Mouse (Mus musculus) urinary bladder, postnatal 14 days (tissue): Measurements from ENCODE around the gene Bcl11a.

Experiments
- DNase-seq: peaks from one replicate; pipeline ENCODE4 v3.0.0; 2021; ENCODE audit warnings: low spot score

Bcl11a gene

DNA sequence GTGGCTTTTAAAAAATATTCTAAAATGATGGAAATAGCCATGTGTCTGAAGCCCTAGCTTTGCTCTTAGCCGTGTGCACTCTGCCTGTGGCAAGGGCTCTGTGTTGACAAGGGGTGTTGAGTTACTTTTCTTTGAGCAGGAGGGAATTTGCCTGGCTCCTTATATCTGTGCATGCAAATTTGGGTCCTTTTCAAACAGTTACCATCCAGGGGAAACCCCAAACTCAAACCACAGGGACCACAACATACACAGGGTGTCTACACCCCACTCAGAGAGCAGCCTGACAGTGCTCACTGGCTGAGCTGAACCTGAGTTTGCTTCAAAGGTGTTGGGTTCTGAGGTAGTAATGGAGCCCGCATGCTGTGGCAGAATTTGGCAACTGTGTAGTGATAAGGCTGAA is 54.0 kb downstream of the Bcl11a start:
- no peak for DNase-seq

DNA sequence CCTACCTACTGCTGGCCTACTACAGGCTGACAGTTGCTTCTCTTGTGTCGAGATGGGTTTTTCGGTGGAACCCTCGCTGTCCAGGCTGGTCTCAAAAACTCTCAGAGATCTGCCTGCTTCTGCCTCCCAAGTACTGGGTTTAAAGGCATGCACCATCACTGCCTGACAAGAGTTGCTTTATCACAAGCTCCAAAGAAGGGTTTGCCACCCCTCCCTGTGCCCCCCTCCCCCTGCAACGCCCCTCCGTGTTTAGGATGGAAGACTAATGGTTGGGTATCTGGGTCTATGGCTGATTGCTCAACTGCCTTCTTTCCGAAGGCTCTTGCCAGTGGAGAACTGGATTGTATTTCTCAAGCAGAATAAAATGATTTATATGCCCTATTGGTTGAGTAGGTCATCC is 54.5 kb downstream of the Bcl11a start:
- DNase-seq = no peak

DNA sequence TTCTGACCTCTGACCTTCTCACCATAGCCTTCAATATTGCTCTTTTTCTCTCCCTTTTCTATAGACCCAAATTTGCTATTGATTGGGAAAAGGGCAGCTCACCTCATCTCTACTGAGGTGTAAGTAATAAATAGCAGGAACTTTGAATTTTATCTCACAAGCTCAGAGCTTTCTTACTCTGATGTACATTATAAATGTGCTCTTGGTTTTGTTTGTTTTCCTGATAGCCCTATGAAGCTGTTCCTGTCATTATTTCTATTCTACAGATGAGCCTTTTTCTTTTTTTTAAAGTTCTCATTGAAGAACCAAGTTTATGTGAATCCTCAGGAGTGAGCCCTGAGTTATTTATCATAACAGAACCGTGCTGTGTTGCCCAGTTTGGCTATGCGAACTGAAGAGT is 55.0 kb downstream of the Bcl11a start:
- DNase-seq = no peak

DNA sequence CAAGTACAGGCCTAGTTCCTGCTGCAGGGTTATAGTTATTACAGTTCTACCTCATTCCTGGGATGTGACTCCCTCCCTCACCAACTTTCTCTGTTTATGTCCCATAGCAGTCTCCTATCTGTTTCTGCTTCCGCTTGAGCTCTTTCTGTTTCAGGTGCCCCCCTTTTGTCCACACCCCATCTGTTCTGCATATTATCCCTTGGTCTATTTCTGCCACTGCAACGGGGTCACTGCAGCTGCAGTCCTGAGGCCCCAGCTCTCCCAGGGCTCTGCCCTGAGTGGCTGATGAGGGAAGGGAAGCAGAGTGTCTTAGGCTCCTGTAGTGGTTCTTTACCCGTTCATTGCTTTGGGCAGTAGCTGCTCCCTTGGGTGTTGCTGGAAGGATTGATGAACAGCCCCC is 55.6 kb downstream of the Bcl11a start:
- DNase-seq = no peak

DNA sequence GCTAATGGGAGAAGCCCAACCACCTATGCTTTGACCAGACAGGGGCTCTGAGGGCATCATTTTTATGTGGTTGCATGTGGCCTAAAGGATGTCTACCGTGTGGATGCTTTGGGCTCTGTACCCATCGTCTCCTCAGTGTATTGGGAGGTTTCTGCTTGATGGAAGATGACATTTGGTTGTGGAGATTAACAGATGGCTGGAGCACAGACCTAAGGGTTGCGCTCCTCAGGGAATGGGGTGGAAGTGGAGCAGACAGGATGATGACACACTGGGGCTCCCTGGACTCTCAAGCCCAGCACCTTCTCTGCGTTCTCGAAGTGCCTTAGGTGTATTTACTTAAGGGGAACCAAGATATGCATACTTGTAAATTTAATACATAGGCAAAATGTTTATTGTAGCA is 56.1 kb downstream of the Bcl11a start:
- DNase-seq = no peak

DNA sequence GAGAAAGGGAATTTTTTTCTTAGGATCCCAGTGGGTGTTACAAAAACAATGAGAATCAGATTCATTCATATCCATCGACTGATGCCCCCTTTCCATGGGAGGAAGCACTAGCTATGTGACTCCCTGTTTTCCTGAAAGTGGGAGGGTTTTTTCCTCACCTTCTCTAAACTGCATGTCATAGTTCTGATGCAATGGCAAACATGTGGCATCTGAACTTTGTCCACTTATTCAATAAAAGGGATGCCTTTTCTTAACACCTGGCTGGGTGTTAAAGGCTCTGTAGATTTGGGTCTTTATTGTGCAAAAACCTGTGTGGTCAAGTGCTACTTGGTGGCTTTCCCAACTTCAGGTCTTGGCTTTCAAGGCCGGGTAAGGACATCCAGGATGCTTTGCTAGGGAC is 57.4 kb downstream of the Bcl11a start:
- DNase-seq = no peak

DNA sequence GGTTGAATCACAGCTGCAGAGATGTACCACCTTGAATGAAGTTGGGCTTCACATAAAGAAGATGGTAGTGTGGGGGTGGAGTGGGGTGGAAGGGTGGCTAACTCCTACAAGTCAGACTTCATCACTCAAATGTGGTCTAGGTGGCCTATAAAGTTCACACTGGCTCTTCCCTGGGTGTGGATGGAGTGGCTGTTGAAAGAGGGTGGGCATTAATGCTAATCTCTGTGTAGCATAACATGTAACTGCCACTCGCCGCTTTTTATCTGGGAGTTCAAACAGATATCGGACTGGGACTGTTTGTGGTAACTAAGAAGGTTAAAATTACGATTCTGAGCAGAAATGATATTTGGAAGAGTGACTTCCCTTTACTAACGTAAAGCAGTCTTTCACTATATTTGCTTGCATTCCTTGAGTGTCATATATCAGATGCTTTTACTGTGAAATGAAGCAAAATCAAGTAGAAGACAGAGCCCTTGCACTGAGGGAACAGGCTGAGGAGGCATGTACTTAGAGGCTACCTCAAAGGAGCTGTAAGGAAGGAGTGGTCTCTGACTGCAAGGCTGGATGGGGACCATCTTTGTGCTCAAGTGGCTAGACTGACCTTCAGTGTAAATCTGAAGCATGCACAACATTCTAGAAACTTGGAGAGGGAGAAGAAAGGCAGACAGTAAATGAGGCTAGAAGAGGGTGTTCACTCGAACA is 58.4 kb downstream of the Bcl11a start:
- no peak for DNase-seq

DNA sequence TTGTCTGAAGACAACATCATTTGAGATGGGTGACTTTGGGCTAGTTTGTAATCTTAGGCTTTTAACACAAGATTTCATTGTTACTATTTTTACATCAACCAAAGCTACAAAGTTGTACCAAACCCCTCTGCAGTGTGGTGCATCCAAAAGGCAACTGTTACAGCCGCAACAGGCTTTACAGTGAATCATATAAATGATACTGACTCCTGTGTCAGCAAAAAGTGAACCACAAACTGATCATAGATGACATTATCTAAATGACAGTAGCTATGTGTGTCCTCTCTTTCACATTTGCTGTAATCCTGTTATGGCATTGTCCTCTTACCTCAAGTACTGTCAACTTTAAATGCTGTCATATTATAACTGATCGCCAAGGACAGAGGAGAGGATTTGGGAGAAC is 60.0 kb downstream of the Bcl11a start:
- no peak for DNase-seq

DNA sequence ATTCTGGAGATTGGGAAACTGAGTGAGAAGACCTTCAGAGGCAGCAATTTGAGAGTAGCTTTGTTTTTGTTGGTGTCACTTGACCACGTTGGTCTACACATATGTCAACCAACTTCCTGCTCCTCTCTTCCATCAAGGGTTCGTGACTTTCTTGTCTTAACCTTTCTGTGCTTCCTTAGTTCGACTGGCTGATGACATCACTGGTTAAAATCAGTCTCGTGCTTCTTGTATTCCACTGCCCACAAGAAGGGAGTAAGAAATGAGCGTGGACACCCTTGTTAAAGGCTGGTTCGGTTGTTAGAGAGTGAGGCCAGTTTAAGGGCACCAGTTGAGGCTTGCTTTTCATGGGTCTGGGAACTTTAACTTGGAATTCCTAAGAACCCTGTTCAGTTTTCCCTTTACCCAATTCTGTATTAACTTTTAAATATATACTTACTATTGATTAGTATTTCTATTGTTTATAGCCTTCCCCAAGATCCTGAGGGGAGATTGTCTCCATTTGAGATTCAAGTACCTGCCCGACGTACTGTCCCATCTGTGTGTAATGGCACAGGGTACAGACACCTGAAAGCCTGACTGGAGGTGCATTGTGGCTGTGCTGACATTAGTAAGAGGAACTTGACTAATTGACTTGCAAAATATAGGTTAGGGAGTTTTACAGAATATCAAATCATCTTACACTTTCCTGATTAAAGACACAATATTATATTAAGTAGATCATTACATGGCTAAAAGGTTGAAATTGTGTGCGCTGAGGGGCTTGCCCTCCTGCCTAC is 60.9 kb downstream of the Bcl11a start:
- DNase-seq = no peak

GRCm38 (mm10) chr11:24139432-24139831 is 61.6 kb downstream of the Bcl11a start:
- no peak for DNase-seq

- DNase-seq = no peak
Observed at GRCm38 (mm10) chr11:24139952-24140351, 62.1 kb downstream of the Bcl11a start.

- DNase-seq = no peak
Observed at GRCm38 (mm10) chr11:24140948-24141347, 63.1 kb downstream of the Bcl11a start.

DNA sequence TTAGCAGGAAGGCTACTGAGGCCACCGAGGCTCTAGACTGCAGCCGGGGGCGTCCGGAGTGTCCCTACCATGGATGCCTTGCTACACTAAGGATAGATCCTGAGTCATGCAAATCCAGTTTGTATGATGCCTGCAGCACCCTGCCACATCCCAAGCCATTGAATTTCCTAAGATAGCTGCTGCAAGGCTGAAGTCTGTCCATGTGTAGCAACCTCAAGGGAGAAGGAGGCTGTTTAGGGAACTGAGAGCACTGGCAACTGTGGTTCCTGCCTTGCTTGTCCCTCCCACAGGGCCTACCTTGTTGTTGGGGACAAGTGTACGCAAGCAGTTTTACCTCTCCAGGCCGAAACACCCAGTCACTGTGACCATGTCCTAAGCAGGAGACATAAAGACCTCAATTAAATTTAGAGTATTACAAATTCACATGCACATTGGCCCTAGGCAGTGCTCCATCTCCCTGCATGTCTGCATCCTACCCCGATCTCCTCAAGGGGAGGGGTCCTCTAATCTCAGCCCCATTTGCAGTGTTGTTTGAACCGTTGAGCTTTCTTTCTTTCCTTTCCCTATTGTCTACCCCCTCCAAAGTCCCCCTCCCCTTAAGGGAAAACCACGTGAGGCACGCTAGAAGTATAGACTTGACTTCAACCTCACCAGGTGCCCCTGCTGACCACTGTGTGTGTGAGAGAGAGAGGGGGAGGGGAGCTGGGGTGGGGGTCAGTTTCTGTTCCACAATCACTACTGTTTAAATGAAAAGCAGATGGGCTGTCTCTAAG is 63.8 kb downstream of the Bcl11a start:
- DNase-seq = no peak

GRCm38 (mm10) chr11:24142316-24142715 is 64.5 kb downstream of the Bcl11a start:
- no peak for DNase-seq

GRCm38 (mm10) chr11:24144159-24144946 is 66.5 kb downstream of the Bcl11a start:
- DNase-seq = no peak

DNA sequence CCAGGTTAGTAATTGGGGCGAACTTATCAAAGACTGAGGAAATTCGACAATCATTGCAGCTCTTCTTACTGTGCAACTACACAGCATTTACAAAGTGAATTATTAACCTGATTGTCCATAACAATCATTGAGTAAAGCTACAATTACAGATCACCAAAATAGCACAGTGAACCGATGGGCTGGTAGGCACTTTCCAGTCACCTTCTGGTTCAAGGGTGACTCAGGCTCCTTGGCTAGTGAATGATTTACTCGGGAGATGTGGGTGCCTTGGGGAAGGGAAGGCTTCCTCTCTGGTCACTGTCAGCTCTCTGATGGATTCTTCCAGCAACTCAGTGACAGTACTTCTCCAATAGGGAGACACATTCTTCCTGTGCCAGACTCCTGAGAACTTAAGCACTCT is 68.2 kb downstream of the Bcl11a start:
- DNase-seq = no peak

- DNase-seq = no peak
Observed at GRCm38 (mm10) chr11:24146437-24146836, 68.6 kb downstream of the Bcl11a start.

- no peak for DNase-seq
Observed at GRCm38 (mm10) chr11:24147698-24148097, 69.8 kb downstream of the Bcl11a start.

DNA sequence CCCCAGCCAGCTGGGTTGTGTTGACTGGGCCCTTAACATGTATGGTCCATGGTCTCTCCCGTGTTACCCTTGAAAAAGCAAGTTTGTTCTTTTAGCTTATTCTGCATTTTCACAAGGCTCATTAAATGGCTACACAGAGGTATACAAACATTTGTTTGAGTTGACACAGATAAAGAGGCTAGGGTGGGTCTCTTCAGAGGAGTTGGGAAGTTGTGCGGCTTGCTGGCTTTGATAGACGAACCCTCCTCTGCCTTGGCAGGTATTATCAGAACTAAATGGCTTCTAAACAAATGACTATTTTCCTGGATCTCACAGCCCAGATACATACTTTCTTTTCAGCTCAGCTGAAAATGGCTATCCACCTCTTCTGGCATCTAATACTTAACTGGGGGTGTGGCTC is 70.7 kb downstream of the Bcl11a start:
- DNase-seq = no peak

DNA sequence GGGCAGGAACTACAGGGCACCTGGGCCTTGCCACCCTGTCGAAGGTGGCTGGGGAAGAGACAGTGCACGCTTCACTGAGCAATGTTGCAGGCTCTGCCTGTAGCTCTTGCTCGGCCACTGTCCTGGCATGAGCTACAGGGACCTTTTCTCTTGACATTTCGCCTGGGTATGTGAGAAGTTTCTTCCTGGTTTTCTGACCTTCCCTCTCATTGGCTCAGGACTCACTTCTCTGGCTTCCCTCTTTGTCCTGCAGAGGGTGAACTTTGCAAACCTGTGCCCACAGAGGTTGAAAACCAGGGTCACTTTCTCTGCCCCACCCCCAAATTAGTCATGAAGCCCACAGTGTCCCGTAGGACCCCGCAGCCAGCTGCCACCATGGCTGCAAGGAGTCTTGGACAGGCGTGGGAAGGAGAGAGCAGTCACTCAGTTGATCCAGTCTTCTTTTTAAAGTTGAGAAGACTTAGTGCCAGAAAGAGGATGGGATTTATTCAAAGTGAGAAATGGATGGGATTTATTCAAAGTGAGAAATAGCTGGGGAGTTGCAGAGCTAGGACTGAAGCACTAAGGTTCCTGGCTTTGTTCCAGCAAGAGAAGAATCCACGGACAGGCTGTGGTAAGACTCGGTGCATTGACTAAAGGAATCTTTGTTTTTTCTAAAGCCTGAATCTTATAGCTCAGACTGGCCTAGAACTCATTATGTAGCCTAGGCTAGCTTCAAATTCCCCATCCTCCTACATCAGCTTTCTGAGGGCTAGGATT is 71.8 kb downstream of the Bcl11a start:
- no peak for DNase-seq

DNA sequence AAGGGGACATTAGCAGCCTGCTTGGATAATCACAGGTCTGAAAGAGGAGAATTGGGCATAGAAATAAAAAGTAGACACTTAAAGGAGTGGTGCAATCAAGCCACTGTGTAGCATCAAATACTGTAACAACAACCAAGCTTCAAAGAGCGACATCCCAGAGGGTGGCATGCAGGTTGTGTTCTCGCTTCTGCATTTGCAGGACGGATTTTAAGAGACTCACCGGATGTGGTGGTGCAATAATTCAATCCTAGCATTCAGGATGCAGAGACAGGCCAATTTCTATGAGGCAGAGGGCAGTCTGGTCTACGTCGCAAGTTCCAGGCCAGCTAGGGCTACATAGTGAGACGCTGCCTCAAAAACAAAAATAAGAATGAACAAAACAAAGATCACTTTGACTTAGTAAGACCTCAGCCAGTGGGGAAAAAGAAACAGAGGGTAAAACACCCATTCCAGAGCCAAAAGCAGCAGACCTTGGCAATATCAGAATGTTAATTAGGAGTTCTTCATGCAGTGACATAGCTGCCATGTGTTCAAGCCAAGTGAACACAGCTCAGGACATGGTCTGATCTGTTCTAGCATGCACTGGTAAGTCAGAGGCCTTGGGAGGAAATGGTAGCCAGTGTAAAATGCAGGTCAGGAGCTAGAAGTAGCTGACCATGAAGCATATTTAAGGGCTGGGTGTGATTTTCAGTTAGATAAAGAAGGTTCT is 74.4 kb downstream of the Bcl11a start:
- no peak for DNase-seq
